Mouse (Mus musculus) stomach, postnatal 0 days (tissue): ENCODE data around the gene Fgfr2. TPM values are rescaled to one million over a fixed set of nuclear protein-coding genes. Genes with fewer than 3 reads are reported as not detected.

Experiments used
- ATAC-seq: fragments of 200-750 bp; cut with Nextera tagmentation; 2 replicates; pipeline ENCODE4 v1.8.0; 2017; ENCODE audit not compliant: low FRiP score, low TSS enrichment
- DNase-seq: peaks from one replicate; pipeline ENCODE4 v3.0.0-alpha.2; 2016; ENCODE audit warnings: low spot score
- H3K27ac ChIP-seq: fragments of 300-500 bp; sonication (generic); replicated peaks from 2 replicates; pipeline ENCODE4 v1.5.1; 2014; ENCODE audit warnings: mild to moderate bottlenecking, control low read depth
- H3K27me3 ChIP-seq: fragments of 300-500 bp; sonication (generic); 2 replicates; pipeline ENCODE4 v1.6.1; 2014; ENCODE audit warnings: low read length; ENCODE audit not compliant: control insufficient read depth, insufficient read depth
- H3K36me3 ChIP-seq: fragments of 300-500 bp; sonication (generic); 2 replicates; pipeline ENCODE4 v1.6.1; 2014; ENCODE audit warnings: low read length, mixed read lengths; ENCODE audit not compliant: control insufficient read depth, insufficient read depth
- H3K4me1 ChIP-seq: fragments of 300-500 bp; sonication (generic); replicated peaks from 2 replicates; pipeline ENCODE4 v1.6.1; 2014; ENCODE audit warnings: antibody characterized with exemption; ENCODE audit not compliant: control insufficient read depth, insufficient read depth
- H3K4me2 ChIP-seq: fragments of 300-500 bp; sonication (generic); replicated peaks from 2 replicates; pipeline ENCODE4 v1.6.1; 2014; ENCODE audit warnings: low read depth, mild to moderate bottlenecking, control low read depth, moderate library complexity
- H3K4me3 ChIP-seq: fragments of 300-500 bp; sonication (generic); 2 replicates; pipeline ENCODE4 v1.5.1; 2014; ENCODE audit warnings: low read depth, low read length, control low read depth
- H3K9ac ChIP-seq: fragments of 300-500 bp; sonication (generic); 2 replicates; pipeline ENCODE4 v1.6.1; 2014; ENCODE audit warnings: mild to moderate bottlenecking, low read length, control low read depth, mixed read lengths
- H3K9me3 ChIP-seq: fragments of 300-500 bp; sonication (generic); 2 replicates; pipeline ENCODE4 v1.6.1; 2016; ENCODE audit warnings: low read length; ENCODE audit not compliant: control insufficient read depth
- CTCF ChIP-seq: IDR thresholded peaks from 2 replicates; pipeline ENCODE4 v1.5.1; 2016; ENCODE audit warnings: antibody characterized with exemption, low read depth, mild to moderate bottlenecking, moderate library complexity
- EP300 ChIP-seq: optimal IDR thresholded peaks from 2 replicates; pipeline ENCODE3; 2016; ENCODE audit warnings: antibody characterized with exemption
- WGBS: fragments of 180-500 bp; shearing (Covaris S2); extraction: QIAGEN DNeasy Blood & Tissue Kit; methylation state at CpG from one replicate; pipeline ENCODE4 v1.1.7; 2014; 5-methylcytosine and 5-hydroxymethylcytosine counted together
- polyA plus RNA-seq: library from polyadenylated mRNA; unstranded; fragments of >200 nt; fragmentation: Nextera tagmentation; extraction: Ambion mirVana; gene quantifications from 2 replicates; pipeline ENCODE4 v1.2.1, GENCODE M21; 2015

The Fgfr2 gene
- polyA plus RNA-seq, 1 experiment from 2014 or later: 60.8 TPM

DNA sequence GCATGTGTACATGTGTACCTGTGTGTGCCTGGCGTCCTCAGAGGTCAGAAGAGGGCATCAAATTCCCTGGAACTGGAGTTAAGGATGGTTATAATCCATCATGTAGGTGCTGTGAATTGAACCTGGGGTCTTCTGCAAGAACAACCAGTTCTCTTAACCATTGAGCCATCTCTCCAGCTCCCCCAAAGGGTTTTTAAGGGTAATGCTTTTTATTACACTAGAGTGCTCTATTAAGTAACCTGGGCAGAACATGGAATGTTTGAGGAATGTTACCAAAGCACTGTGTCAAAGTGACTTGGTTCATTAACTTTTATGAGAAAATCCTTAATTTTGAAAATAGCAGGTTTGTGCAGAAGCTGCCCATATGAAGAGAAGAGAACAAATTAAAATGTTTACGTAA, 151.1 kb downstream of the Fgfr2 start:
- no peak overlapping the region for H3K4me3 ChIP-seq
- 89% methylated on average over 2 of the region's 2 CpGs for WGBS
- H3K9ac ChIP-seq: no peak overlapping the region
- H3K9me3 ChIP-seq: no peaks in the 10 kb centered on the region
- H3K4me2 ChIP-seq: no peak overlapping the region
- H3K4me1 ChIP-seq: no peaks in the 10 kb centered on the region
- ATAC-seq (no peak), DNase-seq (no peak)
- no peaks in the 10 kb centered on the region for H3K27me3 ChIP-seq
- H3K36me3 ChIP-seq: 0 out of 2 replicates have a peak, but pooled peaks cover 2% of the 10 kb centered on the region
- H3K27ac ChIP-seq: no peak overlapping the region
- TF ChIP-seq CTCF: peak; percentile 35
- TF ChIP-seq EP300: no peak

DNA sequence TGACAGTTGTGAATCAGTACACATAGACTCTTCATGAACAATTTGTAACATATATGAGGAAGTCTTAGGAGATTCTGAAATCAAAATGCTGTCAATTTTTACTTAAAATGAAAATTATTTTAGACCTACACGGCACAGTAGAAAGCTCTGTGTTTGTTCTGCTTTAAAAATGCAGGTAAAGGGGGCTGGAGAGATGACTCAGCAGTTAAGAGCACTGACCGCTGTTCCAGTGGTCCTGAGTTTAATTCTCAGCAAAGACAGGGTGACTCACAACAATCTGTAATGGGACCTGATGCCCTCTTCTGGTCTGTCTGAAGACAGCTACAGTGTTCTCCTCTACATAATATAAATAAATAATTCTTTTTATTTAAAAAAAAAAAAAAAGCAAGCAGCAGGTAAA, 157.4 kb downstream of the Fgfr2 start:
- ATAC-seq (no peak), DNase-seq (no peak)
- H3K4me2 ChIP-seq: no peak overlapping the region
- H3K4me3 ChIP-seq: no peak overlapping the region
- H3K9me3 ChIP-seq: no peaks in the 10 kb centered on the region
- H3K27me3 ChIP-seq: no peaks in the 10 kb centered on the region
- H3K36me3 ChIP-seq: no peaks in the 10 kb centered on the region
- 83% methylated on average over 2 of the region's 2 CpGs for WGBS
- peak; percentile 40; the same call in 1 of the 2 replicates for TF ChIP-seq CTCF
- TF ChIP-seq EP300: no peak
- H3K27ac ChIP-seq: no peak overlapping the region
- no peaks in the 10 kb centered on the region for H3K4me1 ChIP-seq
- H3K9ac ChIP-seq: no peak overlapping the region

DNA sequence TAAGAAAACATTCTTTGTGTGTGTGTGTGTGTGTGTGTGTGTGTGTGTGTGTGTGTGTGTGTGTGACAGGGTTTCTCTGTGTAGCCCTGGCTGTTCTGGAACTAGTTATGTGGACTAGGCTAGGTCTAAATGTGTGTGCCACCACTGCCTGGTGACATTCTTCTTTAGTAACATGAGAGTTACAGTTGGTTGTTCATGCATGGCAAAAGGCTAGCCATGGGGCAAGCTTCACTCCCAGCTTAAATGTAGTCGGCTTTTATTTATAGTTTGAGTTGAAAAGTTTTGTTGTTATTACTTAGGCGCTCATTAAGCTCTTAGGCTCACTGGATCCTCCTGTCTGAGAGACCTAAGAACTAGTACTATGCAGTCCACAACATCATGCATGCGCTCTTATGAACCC, 158.8 kb downstream of the Fgfr2 start:
- no peak overlapping the region for H3K27ac ChIP-seq
- H3K4me1 ChIP-seq: no peaks in the 10 kb centered on the region
- no peaks in the 10 kb centered on the region for H3K27me3 ChIP-seq
- no peak overlapping the region for H3K4me3 ChIP-seq
- DNase-seq: no peak
- H3K4me2 ChIP-seq: no peak overlapping the region
- no peaks in the 10 kb centered on the region for H3K9me3 ChIP-seq
- no peak for ATAC-seq
- WGBS: 64% methylated on average over 3 of the region's 3 CpGs
- H3K9ac ChIP-seq: no peak overlapping the region
- TF ChIP-seq EP300 (no peak), CTCF (no peak)
- no peaks in the 10 kb centered on the region for H3K36me3 ChIP-seq

DNA sequence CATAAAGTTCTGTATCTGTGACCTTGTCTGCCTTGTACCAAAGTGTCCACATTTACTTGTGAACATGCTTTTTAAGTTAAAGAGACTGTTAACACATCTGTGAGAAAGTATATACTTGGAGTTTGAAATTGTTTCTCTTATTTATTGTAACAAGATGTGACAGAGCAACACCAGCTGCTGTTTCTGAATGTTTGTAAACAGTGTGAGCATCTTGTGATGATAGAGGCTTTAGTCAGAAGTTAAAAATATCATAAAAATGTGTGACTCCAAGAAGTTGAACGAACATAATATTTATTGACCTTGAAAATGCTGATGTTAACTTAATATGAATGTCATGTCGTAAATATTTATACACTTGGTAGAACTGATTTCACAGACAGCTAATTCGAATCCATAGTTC, 172.5 kb downstream of the Fgfr2 start:
- no peak overlapping the region for H3K27ac ChIP-seq
- H3K9ac ChIP-seq: no peak overlapping the region
- no peaks in the 10 kb centered on the region for H3K4me1 ChIP-seq
- no peak overlapping the region for H3K4me3 ChIP-seq
- DNase-seq: no peak
- no peaks in the 10 kb centered on the region for H3K27me3 ChIP-seq
- no peaks in the 10 kb centered on the region for H3K36me3 ChIP-seq
- no peaks in the 10 kb centered on the region for H3K9me3 ChIP-seq
- no peak for TF ChIP-seq EP300
- TF ChIP-seq CTCF: no peak
- no peak for ATAC-seq
- no peak overlapping the region for H3K4me2 ChIP-seq
- WGBS: 63% methylated on average over 3 of the region's 3 CpGs

DNA sequence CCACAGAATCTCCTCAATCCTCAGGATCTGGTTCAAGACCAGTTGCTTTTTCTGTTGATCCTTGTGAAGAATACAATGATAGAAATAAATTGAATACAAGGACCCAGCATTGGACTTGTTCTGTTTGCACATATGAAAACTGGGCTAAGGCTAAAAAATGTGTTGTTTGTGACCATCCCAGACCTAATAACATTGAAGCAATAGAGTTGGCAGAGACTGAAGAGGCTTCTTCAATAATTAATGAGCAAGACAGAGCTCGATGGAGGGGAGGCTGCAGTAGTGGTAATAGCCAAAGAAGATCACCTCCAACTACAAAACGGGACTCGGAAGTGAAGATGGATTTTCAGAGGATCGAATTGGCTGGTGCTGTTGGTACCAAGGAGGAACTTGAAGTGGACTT, 173.2 kb downstream of the Fgfr2 start:
- Histone ChIP-seq H3K36me3 (no peaks in the 10 kb centered on the region), H3K27ac (no peak overlapping the region), H3K9me3 (no peaks in the 10 kb centered on the region), H3K4me1 (no peaks in the 10 kb centered on the region), H3K9ac (no peak overlapping the region), H3K4me2 (no peak overlapping the region), H3K4me3 (no peak overlapping the region), H3K27me3 (no peaks in the 10 kb centered on the region)
- 67% methylated on average over 4 of the region's 4 CpGs for WGBS
- DNase-seq (no peak), ATAC-seq (no peak)
- no peak for TF ChIP-seq CTCF

DNA sequence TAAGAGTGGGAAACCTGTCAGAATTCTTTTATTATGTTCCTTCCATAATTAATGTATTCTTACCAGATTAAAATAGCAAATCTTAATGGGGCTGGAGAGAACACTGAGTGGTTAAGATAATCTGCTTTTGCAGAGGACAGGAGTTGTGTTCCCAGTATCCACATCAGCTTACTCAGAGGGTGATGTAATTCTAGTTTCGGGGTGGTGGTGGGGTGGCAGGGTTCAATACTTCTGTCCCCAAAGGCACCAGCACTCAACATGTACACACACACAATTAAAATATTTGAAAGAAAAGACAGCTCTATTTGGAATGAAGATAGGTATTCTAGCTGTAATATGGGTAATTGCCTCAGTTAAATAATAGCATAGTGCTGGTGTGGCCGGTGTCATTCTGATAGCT, 182.6 kb downstream of the Fgfr2 start:
- 56% methylated on average over 2 of the region's 2 CpGs for WGBS
- H3K9me3 ChIP-seq: no peaks in the 10 kb centered on the region
- ATAC-seq: 0 out of 2 replicates have a peak, but pooled peaks have one; percentile 32
- TF ChIP-seq EP300: no peak
- TF ChIP-seq CTCF: no peak
- no peaks in the 10 kb centered on the region for H3K36me3 ChIP-seq
- H3K27me3 ChIP-seq: no peaks in the 10 kb centered on the region
- no peak overlapping the region for H3K27ac ChIP-seq
- no peak overlapping the region for H3K4me2 ChIP-seq
- no peaks in the 10 kb centered on the region for H3K4me1 ChIP-seq
- no peak overlapping the region for H3K4me3 ChIP-seq
- no peak for DNase-seq
- H3K9ac ChIP-seq: no peak overlapping the region
